Mouse (Mus musculus) T-helper 2 cell (primary cell): Measurements from ENCODE around the gene Sec61a1.

Source experiments
- in situ Hi-C: fragments of 300-600 bp; cut with MboI, MseI; formaldehyde crosslinking; loops from one replicate; pipeline ENCODE4 v1.15.1; 2025; ENCODE audit warnings: high pct_unique_total_duplicates

Sec61a1 gene

DNA sequence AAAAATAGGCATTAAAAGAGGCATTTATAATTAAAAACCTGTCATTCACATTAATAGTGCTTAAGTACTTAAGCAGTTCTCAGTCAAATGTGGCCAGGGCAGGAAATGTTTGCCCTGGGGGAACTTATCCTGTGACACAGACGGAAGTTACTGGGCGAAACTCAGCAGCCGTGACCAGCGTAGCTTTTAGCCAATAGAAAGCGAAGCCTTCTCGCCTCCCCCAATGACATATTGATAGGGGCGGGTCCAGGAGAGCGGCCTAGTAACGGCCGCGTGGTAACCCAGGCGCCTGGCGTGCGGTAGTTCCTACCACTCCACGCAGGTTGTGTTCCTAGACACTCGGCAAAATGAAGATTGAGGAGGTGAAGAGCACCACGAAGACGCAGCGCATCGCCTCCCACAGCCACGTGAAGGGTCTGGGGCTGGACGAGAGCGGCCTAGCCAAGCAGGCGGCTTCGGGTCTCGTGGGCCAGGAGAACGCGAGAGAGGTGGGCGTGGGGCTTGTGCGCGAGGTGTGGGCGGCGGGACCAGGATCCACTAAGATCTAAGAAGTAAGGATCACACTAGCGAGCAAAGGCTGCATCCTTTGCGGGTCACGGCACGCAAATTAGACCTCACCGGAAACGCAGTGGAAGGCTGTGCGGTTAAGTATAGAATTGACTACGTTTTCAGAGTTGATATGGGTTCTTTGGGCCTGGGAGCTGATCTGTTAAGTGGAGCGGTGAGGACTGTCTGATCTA is 53.4 kb downstream of the Sec61a1 start, which contains the start of gene Ruvbl1:
TSS of gene Ruvbl1 (plus strand) at position 229 of the 740 bp plus-strand sequence.
- in situ Hi-C loops: loop anchor here (5.0 to 10.0 kb wide), 2 partner anchors 52 to 791 kb away; partner anchors contain the start of genes Aplf and Sec61a1

GRCm38 (mm10) chr6:88454545-88454944 is 64.2 kb downstream of the Sec61a1 start:
- in situ Hi-C loops: no loop called here
